Mouse (Mus musculus): ENCODE results near the gene Vapa.
"Not testable (repeated sequence)": the region's sequence is repeated elsewhere in the genome, so short reads cannot be mapped to it uniquely, and the experiment has no call there.

Vapa gene

DNA sequence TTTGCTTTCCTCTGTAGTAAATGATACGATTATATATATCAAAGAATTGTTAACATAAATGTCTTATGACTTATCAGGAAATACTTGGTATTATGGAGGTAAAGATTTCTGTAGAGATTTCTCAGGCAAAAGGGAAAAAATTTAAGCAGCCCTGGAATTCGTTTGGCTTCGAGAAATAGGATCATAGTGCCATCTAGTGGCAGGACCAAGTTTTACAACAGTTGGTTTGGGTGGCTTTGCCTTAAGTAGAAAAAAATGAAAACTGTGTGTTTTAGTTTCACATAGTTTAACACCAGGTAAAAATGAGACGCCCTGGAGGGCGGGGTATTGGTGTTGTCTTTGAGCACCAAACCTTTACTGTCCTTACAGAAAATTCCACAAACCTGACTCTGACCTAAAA, 50.6 kb downstream of the Vapa start:
- peak; percentile 80 for DNase-seq

DNA sequence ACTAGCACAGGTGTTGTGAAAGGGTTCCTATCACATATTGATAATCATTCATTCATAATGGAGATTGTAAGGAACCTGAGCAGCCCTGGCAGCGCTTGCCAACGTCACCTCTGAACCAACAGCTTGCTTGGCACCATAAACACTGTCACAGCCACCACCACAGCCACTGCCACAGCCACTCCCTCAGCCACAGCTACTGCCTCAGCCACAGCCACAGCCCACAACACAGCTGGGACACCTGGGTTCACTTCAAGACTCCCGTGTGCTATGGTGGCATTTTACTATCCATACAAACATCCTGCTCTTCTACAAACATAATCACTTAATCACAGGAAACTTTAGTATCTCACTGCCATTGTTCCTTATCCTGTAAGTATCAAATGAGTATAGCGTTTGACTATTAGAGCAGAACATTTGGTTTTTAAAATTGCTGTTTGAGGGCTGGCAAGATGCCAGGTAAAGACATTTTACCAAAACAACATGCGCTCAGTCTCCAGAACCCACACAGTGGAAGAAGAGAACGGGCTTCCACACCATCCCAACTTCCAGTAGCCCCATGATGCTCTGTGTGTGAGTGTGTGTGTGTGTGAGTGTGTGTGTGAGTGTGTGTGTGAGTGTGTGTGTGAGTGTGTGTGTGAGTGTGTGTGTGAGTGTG, 51.9 kb downstream of the Vapa start:
- no peak for DNase-seq

DNA sequence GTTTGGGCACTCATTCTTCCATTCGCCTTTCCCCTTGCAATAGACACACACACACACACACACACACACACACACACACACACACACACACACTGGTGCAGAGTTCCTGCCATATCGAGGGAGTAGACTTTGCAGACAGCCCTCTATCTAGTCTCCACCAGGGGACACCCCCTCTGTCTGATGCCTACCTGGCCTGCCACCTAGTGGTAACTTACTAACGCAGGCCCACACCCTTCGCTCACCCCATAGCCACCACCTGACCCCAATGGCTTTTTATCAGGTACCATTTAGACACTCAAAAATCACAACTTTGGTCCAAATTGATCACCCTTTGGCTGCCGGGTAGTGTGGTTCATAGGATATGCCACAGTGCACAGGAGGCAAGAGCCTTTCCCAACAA, 54.1 kb downstream of the Vapa start:
- DNase-seq, result peak; percentile 90

DNA sequence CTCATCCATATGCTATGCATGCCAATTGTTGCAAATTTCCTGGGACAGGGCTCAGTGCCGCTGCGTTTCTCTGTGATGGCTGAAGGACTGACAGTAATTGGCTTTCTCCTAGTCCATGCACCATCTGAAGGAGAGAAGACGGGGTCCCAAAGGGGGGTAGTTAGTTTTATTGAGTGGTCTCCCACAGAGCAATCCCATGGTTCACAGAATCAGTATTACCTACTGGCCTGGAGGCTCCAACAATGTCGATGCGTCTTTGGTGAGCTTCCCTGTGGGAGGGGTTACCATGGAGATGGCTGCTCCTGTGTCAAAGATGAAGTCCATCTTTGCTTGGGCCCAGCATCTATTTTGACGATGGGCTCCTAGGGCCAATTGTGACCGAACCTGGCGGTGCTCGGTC, 54.6 kb downstream of the Vapa start:
- DNase-seq, result peak; percentile 87

DNA sequence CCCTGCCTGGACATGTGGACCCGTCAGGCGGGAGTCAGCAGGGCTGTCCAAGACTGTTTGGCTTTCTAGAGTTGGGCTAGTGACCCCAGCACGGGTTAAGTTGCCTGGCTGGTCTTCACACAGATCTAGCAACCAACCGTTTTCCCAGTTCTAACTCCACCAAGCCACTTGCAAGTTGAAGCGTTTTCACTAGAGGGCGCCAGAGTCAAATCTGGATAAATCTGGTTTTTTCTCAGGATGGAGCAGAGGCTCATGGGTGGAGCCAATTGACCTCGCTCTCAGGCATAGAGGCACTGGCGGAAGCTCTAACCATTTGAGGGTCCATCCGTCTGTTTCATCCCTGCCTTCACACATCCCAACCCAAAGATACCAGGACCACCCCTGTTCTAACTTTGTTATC, 55.1 kb downstream of the Vapa start:
- DNase-seq, result peak; percentile 93

DNA sequence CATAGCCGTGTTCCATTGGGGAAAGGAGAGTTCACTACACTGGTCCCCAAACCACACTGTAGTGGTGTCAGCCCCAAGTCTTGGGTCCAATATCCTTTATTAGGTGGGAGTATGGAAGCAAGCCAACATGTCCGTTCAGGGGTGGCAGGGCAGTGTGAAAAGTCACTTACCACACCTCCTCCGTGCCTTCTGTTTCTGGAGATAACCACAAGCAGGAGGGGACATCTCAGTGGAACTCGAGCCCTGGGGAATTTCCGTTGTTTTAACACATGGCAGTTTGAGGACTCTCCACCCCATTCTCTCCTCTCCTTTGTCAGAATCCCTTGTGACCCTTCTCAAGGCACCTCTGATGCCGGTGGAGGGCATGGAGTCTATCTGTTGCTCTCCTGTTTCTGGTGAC, 56.1 kb downstream of the Vapa start:
- DNase-seq, result peak; percentile 80

DNA sequence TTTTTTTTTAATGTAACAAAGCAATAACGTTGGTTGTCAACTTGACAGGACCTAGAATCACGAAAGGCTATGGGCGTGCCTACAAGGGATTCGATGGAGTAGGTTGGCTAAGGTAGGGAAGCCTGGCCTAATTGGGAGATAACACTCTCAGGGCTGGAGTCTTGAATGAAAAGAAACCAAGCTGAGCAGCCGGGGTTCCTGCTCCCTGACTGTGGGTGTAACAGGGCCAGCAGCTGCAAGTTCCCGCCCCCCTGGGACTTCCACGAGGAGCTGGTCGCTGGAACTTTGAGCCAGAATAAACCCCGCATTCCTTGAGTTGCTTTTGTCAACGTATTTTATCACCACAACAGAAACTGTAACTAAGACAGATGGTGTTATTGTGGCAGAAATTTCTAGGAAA, 56.6 kb downstream of the Vapa start:
- peak; percentile 93 for DNase-seq

DNA sequence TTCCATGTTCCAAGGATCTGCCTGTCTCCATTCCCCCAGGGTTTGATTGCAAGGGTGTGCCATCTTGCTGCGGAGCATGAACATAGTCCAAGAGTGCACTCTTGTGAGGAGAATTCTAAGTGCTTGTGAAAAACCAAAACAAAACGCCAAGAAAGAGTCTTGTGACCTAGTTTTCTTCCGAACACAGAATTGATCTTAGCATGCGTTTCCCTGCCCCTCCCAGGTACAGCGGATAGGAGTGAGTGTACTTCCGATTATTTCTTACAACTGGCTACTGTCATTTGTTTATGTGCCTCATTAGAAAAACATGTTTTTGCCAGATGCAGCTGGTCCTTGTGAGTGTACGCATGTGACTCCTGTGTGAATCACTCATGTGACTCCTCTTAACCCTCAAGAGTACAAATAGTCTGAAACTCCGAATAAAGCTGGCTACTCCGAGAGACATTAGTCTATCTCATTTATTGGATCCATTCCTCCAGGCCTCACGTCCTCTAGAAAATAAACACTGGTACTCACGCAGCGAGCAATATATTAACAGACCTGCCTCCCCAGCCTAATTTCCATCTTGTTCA, 60.8 kb downstream of the Vapa start:
- peak; percentile 70 for DNase-seq

DNA sequence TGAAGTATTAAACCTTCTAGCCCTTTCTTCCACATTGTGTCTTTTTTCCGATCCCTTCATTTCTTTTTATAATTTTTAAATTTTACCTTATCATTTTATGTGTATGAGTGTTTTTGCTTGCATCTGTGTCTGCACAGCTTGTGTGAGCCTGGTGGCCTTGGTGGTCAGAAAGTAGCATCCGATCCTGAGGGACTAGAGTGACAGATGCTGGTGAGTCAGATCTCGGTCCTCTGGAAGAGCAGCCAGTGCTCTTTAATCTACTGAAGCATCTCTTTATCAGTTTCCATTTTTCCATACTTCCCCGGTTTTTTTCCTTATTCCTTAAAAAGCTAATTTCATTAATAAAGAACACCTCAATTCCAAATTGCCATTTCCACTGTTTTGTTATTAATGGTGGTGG, 63.0 kb downstream of the Vapa start:
- DNase-seq, result no peak

DNA sequence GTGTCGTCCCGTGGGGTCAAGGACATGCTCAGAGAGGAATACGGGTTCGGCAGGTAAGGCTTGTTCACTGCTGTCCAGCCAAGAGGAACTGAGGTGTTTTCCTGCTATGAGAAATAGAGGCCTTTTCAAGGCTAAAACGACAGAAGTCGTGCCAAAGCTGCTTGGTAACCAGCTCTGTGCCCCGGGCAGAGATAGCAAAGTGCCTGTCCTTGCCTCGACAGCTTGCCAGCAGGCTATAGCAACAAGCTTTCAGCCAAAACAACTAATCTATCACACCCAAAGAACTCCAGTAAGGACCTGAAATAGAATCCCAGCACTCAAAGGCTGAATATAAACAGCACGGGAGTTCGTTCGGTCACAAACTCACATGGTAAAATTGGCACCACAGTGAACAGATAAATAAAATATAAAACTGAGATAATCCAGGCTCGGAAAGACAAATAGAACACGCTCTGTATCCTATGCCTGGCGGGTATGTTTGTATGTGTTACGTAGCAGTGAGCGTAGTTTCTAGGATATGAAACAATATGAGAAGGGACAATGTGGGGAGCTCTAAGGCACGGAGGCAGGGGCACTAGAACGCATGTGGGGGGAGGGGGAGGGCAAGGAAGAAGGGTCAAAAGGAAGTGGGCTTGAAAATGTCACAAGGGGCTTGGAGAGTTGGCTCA, 64.5 kb downstream of the Vapa start:
- DNase-seq, result peak; percentile 96

DNA sequence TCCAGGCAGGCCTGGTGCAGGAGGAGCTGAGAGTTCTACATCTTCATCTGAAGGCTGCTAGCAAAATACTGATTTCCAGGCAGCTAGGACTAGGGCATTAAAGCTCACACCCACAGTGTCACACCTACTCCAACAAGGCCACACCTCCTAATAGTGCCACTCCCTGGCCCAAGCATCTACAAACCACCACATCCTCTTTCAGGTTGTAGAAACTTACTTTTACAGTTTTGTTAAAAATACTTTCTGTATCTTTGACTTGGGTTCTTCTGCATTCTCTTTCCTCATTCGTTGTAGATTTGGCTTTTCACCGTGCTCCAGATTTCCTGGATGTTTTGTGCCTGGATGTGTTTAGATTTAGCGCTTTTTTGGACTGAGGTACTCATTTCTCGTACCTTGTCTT, 67.1 kb downstream of the Vapa start:
- DNase-seq, result not testable (repeated sequence)

DNA sequence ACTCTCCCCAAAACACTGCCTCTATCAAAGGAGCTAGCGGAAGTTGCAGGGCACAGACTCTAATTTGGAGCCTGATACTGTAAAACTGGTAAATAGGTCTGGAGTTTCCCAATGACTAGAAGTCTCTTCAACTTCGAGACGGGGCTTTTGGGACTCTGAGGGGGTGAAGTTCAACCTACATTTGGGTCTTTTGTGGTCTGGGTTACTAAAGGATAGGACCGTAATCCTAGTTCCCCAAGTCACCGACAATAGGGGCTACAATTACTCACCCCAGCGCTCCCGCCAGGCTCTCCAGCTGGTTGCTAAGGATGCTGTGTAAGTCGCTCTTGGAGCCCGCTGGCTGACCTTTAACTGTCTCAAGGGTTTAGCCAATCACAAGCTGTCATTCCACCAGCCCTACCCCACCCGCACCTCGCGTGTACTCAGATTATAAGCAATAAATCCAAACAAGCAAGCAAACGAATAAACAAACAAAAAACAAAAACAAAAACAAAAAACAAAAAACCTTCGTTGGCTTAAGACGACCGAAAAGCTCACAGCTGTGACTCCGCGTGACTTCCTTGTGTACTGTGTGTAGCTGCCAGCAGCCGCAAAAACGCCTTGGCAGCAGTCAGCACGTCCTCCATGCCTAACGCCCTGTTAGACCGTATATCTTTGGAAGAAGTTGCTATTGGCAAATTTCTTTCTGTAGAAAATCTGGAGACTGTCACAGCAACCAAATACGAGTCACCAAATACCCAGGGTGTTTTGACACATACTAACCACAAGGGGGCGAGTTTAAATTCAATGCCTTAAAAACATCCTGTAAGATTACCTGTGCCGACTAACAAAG, 72.7 kb downstream of the Vapa start, which contains the start of gene Tmem232:
Gene Tmem232 (minus strand): TSS at position 342 of the 832 bp plus-strand sequence.
- DNase-seq, result peak; percentile 97

DNA sequence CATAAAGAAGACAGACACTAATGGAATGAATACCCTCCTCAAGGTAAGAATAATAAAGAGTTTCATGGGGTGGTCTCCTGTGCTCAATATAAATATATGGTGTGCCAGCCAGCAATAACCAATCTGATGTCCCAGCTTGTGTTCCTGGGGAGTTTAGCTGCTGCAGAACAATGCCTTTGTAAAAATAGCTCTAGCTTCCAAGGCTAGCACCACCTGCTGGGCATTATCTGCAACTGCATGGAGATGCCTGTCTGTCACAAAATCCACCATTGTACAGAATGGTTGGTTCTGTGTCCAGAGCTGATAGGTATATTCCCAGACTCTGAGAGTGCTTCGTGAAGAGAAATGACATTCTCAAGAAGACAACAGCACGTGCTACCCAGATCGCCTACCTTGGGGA, 77.2 kb downstream of the Vapa start:
- DNase-seq, result no peak

DNA sequence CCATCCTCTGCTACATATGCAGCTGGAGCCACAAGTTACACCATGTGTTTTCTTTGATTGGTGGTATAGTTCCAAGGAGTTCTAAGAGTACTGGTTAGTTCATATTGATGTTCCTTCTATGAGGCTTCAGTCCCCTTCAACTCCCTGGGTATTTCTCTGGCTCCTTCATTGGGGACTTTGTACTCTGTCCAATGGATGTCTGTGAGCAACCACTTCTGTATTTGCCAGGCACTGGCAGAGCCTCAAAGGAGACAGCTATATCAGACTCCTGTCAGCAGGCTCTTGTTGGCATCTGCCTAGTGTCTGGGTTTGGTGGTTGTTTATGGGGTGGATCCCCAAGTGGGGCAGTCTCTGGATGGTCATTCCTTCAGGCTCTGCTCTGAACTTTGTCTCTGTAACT, 81.0 kb downstream of the Vapa start:
- DNase-seq, result peak; percentile 93

Data from heart, adult 11 months (tissue).